Mouse (Mus musculus) megakaryocyte progenitor cell, adult 5-6 weeks (primary cell): Measurements from ENCODE around the gene Ccdc61. TPM values are rescaled to one million over a fixed set of nuclear protein-coding genes. Genes with fewer than 3 reads are reported as not detected.

ENCODE experiments used
- ATAC-seq: replicated peaks from 2 replicates; pipeline ENCODE4 v1.8.0; 2016; ENCODE audit warnings: mild to moderate bottlenecking, moderate TSS enrichment, inconsistent platforms; ENCODE audit not compliant: poor library complexity
- total RNA-seq, 2 experiments: library from RNA; stranded (forward) in 1 of 2; stranded (reverse) in 1 of 2; fragments of 157-497, 149-512 nt in 1 of 2; fragments of 200-1000 nt in 1 of 2; gene quantifications; 2 replicates each; pipeline versions ENCODE4 v1.2.3 to v1.2.4; 2015 to 2017

Ccdc61 gene
- total RNA-seq, 2 experiments from 2014 or later: 11.3 to 14.1 TPM

DNA sequence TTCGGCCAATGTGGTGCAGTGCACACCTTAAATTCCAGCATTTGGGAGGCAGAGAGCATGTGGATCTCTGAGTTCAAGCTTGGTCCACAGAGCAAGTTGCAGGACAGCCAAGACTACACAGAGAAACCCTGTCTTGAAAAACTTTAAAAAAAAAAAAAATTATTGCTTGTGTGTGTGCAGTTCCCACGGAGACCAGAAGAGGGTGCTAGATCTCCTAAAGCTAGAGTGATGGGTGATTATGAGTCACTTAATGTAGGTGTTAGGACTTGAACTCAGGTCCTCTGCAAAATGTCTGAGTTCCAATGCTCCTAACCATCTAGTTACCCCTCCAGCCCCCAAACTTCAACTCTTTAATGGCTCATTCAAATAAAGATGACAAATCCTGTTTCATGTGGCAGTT lies 41.7 kb downstream of the Ccdc61 start:
- ATAC-seq: no peak

DNA sequence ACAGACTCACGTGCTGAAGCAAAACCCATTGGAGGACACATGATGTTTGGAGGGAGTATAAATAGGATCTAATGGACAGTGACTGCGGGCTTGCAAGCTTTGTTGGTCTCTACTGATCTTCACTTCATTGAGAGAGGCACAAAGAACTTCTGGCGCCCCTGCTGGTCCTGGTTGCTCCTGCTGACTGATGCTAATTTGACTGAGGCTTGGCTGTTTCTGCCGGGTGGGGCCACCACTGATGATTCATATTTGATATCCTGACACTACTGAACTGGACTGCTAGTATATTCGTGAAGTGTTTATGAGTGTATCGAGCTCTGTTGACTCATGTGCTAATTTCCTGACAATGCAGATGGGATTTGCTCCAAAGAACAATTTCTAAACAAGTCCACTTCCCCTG lies 47.4 kb downstream of the Ccdc61 start:
- no peak for ATAC-seq

GRCm38 (mm10) chr7:18858310-18858916 lies 51.8 kb downstream of the Ccdc61 start:
- ATAC-seq: no peak

DNA sequence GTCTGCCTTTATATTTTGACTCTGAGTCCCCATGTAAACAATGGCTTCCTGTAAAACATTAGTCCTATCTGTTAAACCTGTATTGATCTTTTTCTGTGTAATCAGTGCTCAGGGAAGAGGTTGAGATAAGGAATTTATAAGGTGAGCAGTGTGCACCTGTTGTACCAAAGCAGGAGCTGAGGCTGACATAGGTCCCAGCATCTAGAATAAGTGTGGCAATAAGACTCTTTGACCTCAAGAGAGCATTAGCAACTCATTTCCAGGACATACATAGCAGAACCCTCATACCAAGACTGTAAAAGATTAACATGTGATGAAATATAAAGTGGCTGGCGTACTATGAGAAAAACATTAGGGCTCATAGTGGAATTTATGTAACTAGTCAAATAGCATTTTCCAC lies 61.8 kb downstream of the Ccdc61 start:
- no peak for ATAC-seq

- ATAC-seq: no peak
These were observed 65.4 kb downstream of the Ccdc61 start for GRCm38 (mm10) chr7:18844811-18845210.

GRCm38 (mm10) chr7:18841174-18841567 lies 69.0 kb downstream of the Ccdc61 start:
- ATAC-seq: 0 out of 2 replicates have a peak, but pooled peaks have one; percentile 2

Other genes starting within 250 kb of the Ccdc61 start
- gene Psg20, start 224.2 kb downstream of the Ccdc61 start, total RNA-seq (2015): not detected in 2 replicates
- gene Psg20, start 224.2 kb downstream of the Ccdc61 start, total RNA-seq (2017): not detected in 2 replicates
- gene Psg22, start 192.3 kb downstream of the Ccdc61 start, total RNA-seq (2015): not detected in 2 replicates
- not detected in 2 replicates for gene Psg22, start 192.3 kb downstream of the Ccdc61 start, total RNA-seq (2017)
- gene Psg19, start 111.9 kb downstream of the Ccdc61 start, total RNA-seq (2015): not detected in 2 replicates
- not detected in 2 replicates for gene Psg19, start 111.9 kb downstream of the Ccdc61 start, total RNA-seq (2017)
- not detected in 2 replicates for gene Psg17, start 88.8 kb downstream of the Ccdc61 start, total RNA-seq (2015)
- gene Psg17, start 88.8 kb downstream of the Ccdc61 start, total RNA-seq (2017): not detected in 2 replicates
- gene Mill2, start 70.4 kb downstream of the Ccdc61 start, total RNA-seq (2015): 0.15 and 0.44 TPM in 2 replicates
- gene Mill2, start 70.4 kb downstream of the Ccdc61 start, total RNA-seq (2017): 0.75 TPM in 1 of 2 replicates, not detected in the other
- gene Pglyrp1, start 39.1 kb downstream of the Ccdc61 start, total RNA-seq (2015): 264 and 265 TPM in 2 replicates
- 31.3 and 35.6 TPM in 2 replicates for gene Pglyrp1, start 39.1 kb downstream of the Ccdc61 start, total RNA-seq (2017)
- gene Nova2, start 15.5 kb upstream of the Ccdc61 start, total RNA-seq (2015): not detected in 2 replicates
- not detected in 2 replicates for gene Nova2, start 15.5 kb upstream of the Ccdc61 start, total RNA-seq (2017)
- not detected in 2 replicates for gene Nanos2, start 77.0 kb upstream of the Ccdc61 start, total RNA-seq (2015)
- not detected in 2 replicates for gene Nanos2, start 77.0 kb upstream of the Ccdc61 start, total RNA-seq (2017)
- 0.17 TPM in 1 of 2 replicates, not detected in the other for gene Mypop, start 80.8 kb upstream of the Ccdc61 start, total RNA-seq (2015)
- gene Mypop, start 80.8 kb upstream of the Ccdc61 start, total RNA-seq (2017): not detected in 2 replicates
- 16.4 and 16.8 TPM in 2 replicates for gene Irf2bp1, start 93.6 kb upstream of the Ccdc61 start, total RNA-seq (2015)
- gene Irf2bp1, start 93.6 kb upstream of the Ccdc61 start, total RNA-seq (2017): 12.5 and 13.1 TPM in 2 replicates
- gene Foxa3, start 113.1 kb upstream of the Ccdc61 start, total RNA-seq (2015): not detected in 2 replicates
- gene Foxa3, start 113.1 kb upstream of the Ccdc61 start, total RNA-seq (2017): not detected in 2 replicates
- gene Sympk, start 114.0 kb upstream of the Ccdc61 start, total RNA-seq (2015): 58.1 and 74.7 TPM in 2 replicates
- gene Sympk, start 114.0 kb upstream of the Ccdc61 start, total RNA-seq (2017): 44.9 and 48.6 TPM in 2 replicates
- gene Rsph6a, start 144.3 kb upstream of the Ccdc61 start, total RNA-seq (2015): not detected in 2 replicates
- 0.61 TPM in 1 of 2 replicates, not detected in the other for gene Rsph6a, start 144.3 kb upstream of the Ccdc61 start, total RNA-seq (2017)
- gene Dmwd, start 165.8 kb upstream of the Ccdc61 start, total RNA-seq (2015): 4.4 and 5.5 TPM in 2 replicates
- 1.5 and 2.3 TPM in 2 replicates for gene Dmwd, start 165.8 kb upstream of the Ccdc61 start, total RNA-seq (2017)
- 0.78 and 1.9 TPM in 2 replicates for gene Dmpk, start 173.4 kb upstream of the Ccdc61 start, total RNA-seq (2015)
- gene Dmpk, start 173.4 kb upstream of the Ccdc61 start, total RNA-seq (2017): 0.84 TPM in 1 of 2 replicates, not detected in the other
- gene Six5, start 184.2 kb upstream of the Ccdc61 start, total RNA-seq (2015): 2.8 and 3.9 TPM in 2 replicates
- 2.3 and 2.4 TPM in 2 replicates for gene Six5, start 184.2 kb upstream of the Ccdc61 start, total RNA-seq (2017)
- 0.24 and 0.57 TPM in 2 replicates for gene Gm4969, start 208.0 kb upstream of the Ccdc61 start, total RNA-seq (2015)
- 0.03 and 0.42 TPM in 2 replicates for gene Gm4969, start 208.0 kb upstream of the Ccdc61 start, total RNA-seq (2017)
- gene Fbxo46, start 209.4 kb upstream of the Ccdc61 start, total RNA-seq (2015): 2.0 and 2.1 TPM in 2 replicates
- gene Fbxo46, start 209.4 kb upstream of the Ccdc61 start, total RNA-seq (2017): 4.2 and 5.0 TPM in 2 replicates
- 6.5 and 6.9 TPM in 2 replicates for gene Qpctl, start 238.9 kb upstream of the Ccdc61 start, total RNA-seq (2015)
- 3.4 and 5.6 TPM in 2 replicates for gene Qpctl, start 238.9 kb upstream of the Ccdc61 start, total RNA-seq (2017)
- gene Snrpd2, start 239.3 kb upstream of the Ccdc61 start, total RNA-seq (2015): 106 and 117 TPM in 2 replicates
- 78.6 and 83.9 TPM in 2 replicates for gene Snrpd2, start 239.3 kb upstream of the Ccdc61 start, total RNA-seq (2017)